Mouse (Mus musculus) gastrocnemius, adult 2 months (tissue): ENCODE results near the gene Iffo2. TPM values are rescaled to one million over a fixed set of nuclear protein-coding genes. Genes with fewer than 3 reads are reported as not detected.

Experiments used
- DNase-seq: peaks from one replicate; pipeline ENCODE4 v3.0.0; 2022
- H3K27ac ChIP-seq: fragments of 200-600 bp; 2 replicates; pipeline ENCODE4 v1.8.1; 2022; ENCODE audit warnings: mild to moderate bottlenecking
- H3K4me3 ChIP-seq: fragments of 200-600 bp; 2 replicates; pipeline ENCODE4 v1.8.1; 2022; ENCODE audit warnings: mild to moderate bottlenecking, moderate library complexity
- CTCF ChIP-seq: fragments of 200-600 bp; IDR thresholded peaks from 2 replicates; pipeline ENCODE4 v1.8.1; 2022; ENCODE audit warnings: antibody characterized with exemption, mild to moderate bottlenecking, moderate library complexity
- intact Hi-C: fragments of 180-260 bp; cut with DNase I; formaldehyde crosslinking; loops from one replicate; pipeline ENCODE4 v1.15.1; 2025
- total RNA-seq, 2 experiments: library from RNA; stranded (reverse); gene quantifications; 2 replicates each; pipeline ENCODE4 v1.2.3; 2021

Iffo2 gene
- total RNA-seq, 2 experiments from 2014 or later = 2.1 to 2.5 TPM

DNA sequence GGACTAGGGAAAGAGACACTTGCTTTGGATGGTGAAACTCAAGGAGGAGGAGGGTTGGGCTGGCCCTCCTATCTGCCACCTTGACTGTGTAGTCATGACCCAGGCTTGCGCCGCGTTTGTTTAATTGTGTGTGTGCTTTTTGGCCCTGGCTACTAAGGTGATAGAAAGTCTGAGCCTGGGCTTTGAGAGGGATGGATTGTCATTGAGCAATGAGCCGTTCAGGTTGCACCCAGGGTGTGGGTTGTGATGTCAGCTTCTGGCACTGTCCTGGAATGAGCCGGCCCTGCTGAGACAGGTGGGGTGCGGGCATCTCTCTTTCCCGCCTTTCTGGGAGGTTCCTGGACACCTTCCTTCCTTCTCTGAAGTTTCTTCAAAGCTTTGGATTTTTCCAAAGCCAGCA lies 46.7 kb downstream of the Iffo2 start:
- no peak for DNase-seq
- peak overlapping the region; percentile 2; the same call in 1 of the 2 replicates for H3K27ac ChIP-seq
- H3K4me3 ChIP-seq = peak overlapping the region; percentile 84
- TF ChIP-seq CTCF = no peak
- intact Hi-C loops = no loop called here

DNA sequence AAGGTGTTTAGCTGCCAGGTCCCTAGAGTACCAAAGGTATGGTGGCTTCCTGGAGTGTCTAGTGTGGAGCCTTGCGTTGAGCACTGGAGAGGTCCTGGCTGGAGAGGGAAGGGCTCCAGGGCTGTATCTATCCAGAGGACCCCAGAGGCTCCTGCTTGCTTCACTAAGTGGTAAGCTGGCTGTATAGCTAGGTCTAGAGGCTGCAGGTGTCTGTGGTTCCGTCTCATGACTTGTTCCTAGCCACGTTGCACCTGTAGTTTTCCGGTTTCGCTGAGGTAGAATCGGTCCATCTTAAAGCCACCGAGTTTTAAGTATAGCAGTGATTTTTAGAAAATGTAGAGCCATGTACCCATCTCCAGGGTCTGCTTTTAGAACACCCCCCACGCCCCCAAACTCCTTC lies 48.0 kb downstream of the Iffo2 start:
- no peak for DNase-seq
- Histone ChIP-seq H3K4me3 (peak overlapping the region; percentile 44), H3K27ac (peak overlapping the region; percentile 81)
- no peak for TF ChIP-seq CTCF
- intact Hi-C loops = no loop called here

DNA sequence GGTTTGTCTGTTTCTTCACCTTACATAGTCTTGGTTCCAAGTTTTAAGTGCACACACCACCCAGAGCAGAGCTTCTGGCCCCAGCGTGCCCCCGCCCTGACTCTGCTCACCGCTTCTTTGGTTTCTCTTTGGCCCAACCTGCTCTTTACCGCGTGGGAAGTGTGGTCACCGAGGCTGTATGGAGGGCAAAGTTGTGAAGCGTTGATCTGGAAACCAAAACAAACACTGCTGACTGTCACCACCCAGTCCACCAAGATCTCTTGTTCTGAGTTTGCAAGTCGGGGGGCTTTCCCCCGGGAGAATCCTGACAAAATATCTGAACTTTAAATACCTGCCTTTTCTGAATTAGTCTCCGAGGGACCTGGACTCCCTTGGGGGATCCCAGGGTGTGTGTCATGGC lies 48.7 kb downstream of the Iffo2 start:
- peak overlapping the region; percentile 81 for H3K27ac ChIP-seq
- H3K4me3 ChIP-seq = peak overlapping the region; percentile 44
- no peak for TF ChIP-seq CTCF

DNA sequence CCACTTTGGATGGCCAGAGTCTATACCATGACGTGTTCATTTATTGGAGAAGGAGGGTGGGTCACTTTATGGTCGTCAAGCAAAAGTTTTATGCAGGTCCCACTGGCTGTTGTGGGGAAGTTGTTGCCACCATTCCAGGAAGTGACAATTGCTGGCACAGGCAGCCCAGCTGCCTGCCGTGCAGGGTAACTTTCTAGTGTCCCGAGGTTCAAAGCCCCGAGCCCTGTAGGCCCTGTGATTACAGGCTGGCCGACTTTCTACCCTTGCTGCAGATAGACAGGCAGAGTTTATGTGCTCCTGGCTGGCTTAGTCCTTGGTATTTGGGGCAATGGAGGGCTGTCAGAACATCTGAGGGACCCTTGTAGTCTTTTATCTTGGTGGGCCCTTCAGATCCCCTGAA lies 49.1 kb downstream of the Iffo2 start:
- Histone ChIP-seq H3K4me3 (peak overlapping the region; percentile 44), H3K27ac (peak overlapping the region; percentile 81)
- intact Hi-C loops = no loop called here
- no peak for DNase-seq
- no peak for TF ChIP-seq CTCF

More for the DNA sequence above, 48.7 kb downstream of the Iffo2 start:
- no peak for DNase-seq
- intact Hi-C loops = no loop called here

DNA sequence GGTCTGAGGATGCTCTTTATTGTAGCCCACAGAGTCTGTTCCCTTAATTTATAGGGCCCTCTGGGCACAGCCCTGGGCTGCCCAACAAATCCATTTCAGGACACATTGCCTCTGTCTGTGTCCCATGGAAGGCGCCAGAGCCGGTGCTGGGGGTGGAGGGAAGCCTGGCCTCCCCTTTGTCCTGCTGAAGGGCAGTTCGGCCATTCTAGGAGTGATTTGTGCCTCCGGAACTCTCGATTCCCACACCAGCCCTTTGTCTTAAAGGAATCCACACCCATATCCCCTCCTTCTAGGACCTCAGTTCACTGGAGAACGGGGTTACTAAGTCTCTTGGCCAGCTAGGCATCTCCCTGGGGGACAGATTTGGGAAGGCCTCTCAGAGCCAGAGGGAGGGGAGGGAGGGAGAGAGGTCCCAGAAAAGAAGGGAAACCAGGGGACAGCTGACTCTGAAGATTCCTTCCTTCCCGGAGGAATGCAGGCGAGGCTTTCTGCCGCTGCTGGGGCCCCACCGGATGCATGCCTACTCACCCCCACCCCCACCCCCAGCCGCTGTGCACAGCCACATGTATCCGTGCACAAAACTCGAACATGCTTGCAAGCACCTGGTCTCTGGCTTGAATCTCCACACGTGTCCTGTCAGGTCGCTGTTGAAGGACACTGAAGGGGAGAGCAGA lies 50.5 kb downstream of the Iffo2 start:
- no peak for TF ChIP-seq CTCF
- Histone ChIP-seq H3K4me3 (peak overlapping the region; percentile 60), H3K27ac (peak overlapping the region; percentile 81)
- intact Hi-C loops = no loop called here
- DNase-seq = peak; percentile 69

DNA sequence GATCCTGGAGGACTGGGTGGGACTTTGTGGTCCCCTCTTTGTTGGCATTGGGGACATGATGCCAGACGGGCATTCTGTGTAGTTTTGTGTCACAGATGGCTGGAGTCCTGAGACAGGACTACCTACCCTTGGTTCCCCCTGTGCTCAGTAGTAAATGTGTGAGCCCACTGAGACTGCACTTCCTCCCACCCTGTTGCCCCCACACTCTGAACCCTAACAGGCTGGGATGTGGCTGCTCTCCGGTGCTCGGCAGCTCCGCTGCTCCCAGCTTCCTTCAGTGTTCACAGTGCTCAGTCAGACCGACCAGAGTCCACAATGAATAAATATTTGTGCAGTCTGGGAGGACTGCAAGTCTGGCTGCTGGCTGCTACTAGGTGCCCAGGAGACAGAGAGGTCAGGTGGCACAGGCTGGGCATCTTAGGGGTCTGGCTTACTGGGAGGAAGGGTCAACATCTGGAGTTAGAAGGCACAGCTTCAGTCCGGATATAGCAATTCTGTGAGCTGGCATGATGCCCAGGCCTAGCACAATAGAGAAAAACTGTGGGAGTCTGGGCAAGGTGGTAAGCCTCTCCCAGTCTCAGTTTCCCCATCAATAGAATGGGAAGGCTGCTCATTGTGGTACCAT lies 51.2 kb downstream of the Iffo2 start:
- TF ChIP-seq CTCF = no peak
- DNase-seq = no peak
- Histone ChIP-seq H3K27ac (peak overlapping the region; percentile 81), H3K4me3 (peak overlapping the region; percentile 60)
- intact Hi-C loops = no loop called here

DNA sequence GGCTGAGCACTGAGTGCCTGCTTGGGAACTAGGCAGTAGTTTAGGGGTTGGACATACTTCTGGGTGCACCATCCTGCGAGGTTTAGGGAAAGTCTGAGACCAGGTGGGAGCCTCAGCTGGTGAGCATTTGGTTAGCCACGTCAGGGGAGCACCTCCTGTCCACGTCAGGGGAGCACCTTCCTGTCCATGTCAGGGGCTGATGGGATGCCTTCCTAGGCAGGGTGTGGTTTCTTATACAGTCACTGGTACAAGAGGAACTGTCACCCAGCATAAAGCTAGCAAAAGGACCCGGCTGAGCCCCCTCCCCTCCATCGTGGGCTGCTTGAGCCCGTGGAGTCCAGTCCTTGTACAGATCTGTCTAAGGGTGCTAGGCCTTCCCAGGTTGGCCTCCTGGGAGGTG lies 52.0 kb downstream of the Iffo2 start:
- TF ChIP-seq CTCF = no peak
- H3K27ac ChIP-seq = peak overlapping the region; percentile 81
- no peak for DNase-seq
- no peak overlapping the region for H3K4me3 ChIP-seq
- intact Hi-C loops = no loop called here

DNA sequence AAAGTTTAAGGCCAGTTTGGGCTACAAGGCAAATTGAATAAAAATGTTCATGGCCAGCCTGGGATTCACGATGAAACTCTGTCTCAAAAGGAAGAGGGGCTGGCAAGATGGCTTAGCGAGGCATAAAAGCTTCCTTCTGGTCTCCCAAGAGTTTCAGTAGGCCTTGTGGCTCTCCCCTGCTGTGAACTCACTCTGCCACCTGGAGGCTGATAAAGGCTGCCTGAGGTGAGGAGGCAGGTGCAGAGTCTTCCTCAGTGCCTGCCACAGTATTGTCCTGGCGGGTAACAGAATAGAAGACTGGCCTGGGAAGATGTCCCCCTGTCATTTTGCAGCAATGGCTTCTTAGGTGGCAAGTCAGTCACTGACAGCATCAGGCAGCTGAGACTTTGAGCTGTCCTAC lies 52.6 kb downstream of the Iffo2 start:
- Histone ChIP-seq H3K27ac (peak overlapping the region; percentile 81), H3K4me3 (no peak overlapping the region)
- intact Hi-C loops = no loop called here
- no peak for TF ChIP-seq CTCF
- no peak for DNase-seq

DNA sequence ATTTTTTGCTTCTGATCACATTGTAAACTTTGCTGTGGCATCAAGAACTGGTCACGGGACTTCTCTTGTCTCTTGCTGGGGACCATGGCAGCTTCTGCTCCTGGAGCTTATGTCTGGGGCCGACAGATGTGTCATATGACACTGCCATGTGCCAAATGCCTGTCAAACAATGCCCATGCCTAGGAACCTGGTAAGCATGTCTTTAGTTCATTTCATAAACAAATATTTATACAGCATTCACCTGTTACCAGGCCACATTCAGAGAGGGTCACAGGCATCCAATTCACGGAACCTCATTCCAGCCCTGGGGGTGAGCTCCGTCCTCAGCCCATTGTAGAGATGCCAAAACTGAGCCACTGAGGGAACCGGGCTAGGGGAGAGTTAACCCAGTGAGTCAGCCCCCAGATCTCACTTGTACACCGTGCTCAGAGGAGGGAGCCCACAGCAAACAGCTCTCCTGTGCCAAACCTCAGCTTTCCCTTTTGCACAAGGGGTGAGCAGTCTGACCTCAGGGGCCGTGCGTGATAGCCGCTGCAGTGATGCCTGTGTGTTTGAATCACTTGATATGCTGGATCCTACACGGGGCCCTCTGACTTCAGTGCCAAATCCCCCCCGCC lies 53.4 kb downstream of the Iffo2 start:
- no peak for DNase-seq
- intact Hi-C loops = no loop called here
- Histone ChIP-seq H3K27ac (peak overlapping the region; percentile 81), H3K4me3 (no peak overlapping the region)
- no peak for TF ChIP-seq CTCF

DNA sequence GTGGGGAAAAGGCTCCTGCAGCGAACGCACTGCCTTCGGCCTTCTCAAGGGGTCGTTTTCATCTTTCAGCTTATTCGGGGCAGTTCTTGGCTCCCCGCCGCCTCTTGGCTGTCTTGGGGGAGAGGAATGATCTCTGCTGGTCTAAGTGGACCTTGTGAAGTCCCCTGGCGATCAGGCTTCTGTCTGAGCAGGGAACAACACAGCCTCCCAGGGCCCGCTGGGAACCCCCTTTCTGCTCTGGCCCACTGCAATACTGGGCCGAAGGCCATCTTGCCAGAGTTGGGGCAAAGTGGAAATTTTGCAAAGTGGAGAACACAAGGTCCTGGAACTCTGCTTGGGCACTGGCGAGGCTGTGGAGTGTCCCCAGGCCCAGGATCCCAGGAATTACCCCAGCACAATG lies 54.4 kb downstream of the Iffo2 start:
- no peak for DNase-seq
- no peak overlapping the region for H3K4me3 ChIP-seq
- peak overlapping the region; percentile 51 for H3K27ac ChIP-seq
- intact Hi-C loops = no loop called here
- TF ChIP-seq CTCF = no peak

DNA sequence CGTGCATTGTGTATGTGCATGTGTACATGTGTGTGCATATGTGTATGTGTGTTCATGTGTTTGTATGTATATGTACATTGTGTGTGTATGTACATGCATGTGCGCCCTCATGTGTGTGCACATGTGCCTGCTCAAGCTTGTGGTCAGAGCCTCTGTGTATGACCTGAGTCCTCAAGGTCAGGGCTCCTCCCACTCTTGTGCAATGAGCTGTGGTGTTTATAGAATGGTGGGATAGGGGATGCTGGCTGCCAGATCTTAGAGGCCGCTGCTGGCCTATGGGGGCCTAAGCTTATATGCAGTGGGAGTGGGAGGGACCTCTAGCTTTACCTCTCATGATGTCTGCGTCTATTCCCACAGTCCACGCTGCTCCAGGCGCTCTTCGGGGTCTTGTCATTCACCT lies 55.4 kb downstream of the Iffo2 start:
- no peak for TF ChIP-seq CTCF
- DNase-seq = peak; percentile 22
- Histone ChIP-seq H3K27ac (no peak overlapping the region; the same call in 1 of the 2 replicates), H3K4me3 (no peak overlapping the region)
- intact Hi-C loops = no loop called here

DNA sequence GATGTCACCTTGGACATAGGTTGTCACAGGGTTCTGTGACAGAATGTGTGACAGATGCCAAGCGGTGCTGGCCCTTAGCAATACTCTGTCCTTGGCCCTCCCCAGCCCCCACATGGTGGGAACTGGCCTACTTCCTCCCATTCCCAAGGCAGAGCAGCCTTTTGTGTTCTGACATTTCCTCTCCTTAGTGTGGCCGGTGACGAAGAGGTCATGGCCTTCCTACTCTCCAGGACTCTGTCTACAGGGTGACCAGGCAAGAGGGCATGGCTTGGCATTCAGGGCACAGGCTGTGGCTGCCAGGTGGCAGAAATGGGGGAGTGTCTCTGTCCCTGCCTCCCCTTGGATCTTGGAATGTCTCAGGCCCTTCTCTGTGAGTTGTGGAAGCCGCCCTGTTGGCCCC lies 57.0 kb downstream of the Iffo2 start:
- peak overlapping the region; percentile 5 for H3K4me3 ChIP-seq
- intact Hi-C loops = no loop called here
- no peak for TF ChIP-seq CTCF
- H3K27ac ChIP-seq = peak overlapping the region; percentile 77
- peak; percentile 38 for DNase-seq

DNA sequence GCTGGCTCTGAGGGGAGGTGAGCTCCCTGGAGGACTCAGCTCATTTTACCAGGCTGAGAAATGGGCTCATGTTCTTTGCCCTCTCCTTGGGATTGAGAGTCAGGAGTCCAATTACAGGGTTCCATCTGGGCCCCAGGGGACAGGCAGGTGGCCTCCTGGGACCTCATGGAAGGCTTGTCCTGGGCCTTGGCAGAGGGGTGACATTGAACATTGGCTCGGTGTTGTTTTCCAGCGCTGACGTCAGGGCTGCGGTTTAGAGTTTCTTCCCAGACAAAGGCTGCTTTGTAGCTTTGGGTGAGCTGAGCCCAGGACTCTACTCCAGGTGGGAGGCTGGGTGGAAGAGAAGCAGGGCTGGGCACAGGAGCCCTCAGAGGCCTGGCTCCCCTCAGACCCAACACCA lies 57.4 kb downstream of the Iffo2 start:
- intact Hi-C loops = no loop called here
- Histone ChIP-seq H3K4me3 (peak overlapping the region; percentile 2; the same call in 1 of the 2 replicates), H3K27ac (peak overlapping the region; percentile 77)
- no peak for TF ChIP-seq CTCF
- DNase-seq = peak; percentile 53
